Mouse (Mus musculus): ENCODE data around the gene Mterf2.

Mterf2 gene

GRCm38 (mm10) chr10:85071605-85072152, 56.1 kb downstream of the Mterf2 start:
- in situ Hi-C loops (cut with MboI; ENCODE audit: low pct_unique_long_range_greater_than_20kb in 1 of 2, low sequenced_read_pairs in 2 of 2, unreplicated experiment in 1 of 2): no loop called here
